Mouse (Mus musculus): ENCODE results near the gene Atoh8. TPM values are rescaled to one million over a fixed set of nuclear protein-coding genes. Genes with fewer than 3 reads are reported as not detected.

Gene Atoh8
- total RNA-seq, 2 experiments from 2014 or later = 0.22 to 0.51 TPM

DNA sequence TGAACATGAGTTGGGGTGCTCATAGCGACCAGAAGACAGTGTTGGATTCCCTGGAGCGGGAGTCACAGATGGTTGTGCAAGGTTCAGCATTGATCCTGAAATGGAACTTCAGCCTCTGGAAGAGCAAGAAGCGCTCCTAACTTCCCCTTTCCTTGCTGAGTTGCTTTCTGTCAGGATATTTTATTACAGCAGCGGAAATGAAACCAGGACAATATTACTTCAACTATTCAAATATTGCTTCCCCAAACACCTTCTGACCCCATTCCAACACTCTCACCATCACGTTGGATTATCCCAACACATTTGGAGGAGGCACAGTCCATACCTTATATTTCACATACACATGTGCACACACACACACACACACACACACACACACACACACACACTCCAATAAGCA, 73.6 kb downstream of the Atoh8 start:
- peak; percentile 41 for ATAC-seq (ENCODE audit: poor library complexity, severe bottlenecking)

DNA sequence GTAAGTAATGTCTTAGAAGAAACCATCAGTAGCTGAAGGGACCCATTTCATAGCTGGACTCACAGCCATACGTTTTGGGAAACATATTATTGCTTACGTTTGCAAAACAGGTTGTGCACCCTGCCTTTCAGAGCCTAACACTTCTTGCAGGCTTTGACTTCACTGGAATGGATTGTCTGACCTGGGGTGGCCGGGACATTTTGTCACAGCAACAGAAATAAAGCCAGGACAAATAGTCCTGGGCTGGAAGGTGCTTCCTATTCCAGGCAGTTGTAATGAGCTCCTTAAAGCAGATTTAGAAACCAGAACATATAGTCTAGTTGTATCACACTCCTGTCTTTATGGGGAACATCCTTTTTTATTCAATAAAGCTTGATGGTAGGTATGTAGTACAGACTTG, 74.4 kb downstream of the Atoh8 start:
- no peak for ATAC-seq (ENCODE audit: poor library complexity, severe bottlenecking)

DNA sequence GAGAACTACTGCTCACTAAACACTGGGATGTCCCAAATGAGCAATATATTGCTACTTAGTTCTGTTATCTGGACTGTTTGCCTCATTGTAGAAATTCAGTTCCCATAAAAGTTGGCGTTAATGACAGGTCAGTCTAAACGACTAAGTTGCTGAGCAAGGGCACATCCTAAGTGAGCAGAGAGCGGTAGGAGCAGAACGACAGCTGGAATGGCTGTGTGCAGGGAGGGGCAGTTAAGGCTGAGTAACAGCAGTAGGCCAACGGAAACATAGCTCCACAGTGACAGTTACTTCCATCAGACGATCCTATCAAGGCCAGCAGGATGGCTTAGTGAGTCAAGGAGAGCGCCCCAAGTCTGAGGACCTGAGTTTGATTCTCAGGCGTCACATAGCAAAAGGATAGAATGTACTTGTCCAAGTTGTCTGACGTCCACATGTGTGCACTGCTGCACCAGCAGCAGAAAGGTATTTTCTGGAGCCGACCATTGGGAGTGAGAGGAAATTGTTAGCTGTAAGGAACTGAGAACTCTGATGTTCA, 75.4 kb downstream of the Atoh8 start:
- ATAC-seq (ENCODE audit: poor library complexity, severe bottlenecking) = no peak

DNA sequence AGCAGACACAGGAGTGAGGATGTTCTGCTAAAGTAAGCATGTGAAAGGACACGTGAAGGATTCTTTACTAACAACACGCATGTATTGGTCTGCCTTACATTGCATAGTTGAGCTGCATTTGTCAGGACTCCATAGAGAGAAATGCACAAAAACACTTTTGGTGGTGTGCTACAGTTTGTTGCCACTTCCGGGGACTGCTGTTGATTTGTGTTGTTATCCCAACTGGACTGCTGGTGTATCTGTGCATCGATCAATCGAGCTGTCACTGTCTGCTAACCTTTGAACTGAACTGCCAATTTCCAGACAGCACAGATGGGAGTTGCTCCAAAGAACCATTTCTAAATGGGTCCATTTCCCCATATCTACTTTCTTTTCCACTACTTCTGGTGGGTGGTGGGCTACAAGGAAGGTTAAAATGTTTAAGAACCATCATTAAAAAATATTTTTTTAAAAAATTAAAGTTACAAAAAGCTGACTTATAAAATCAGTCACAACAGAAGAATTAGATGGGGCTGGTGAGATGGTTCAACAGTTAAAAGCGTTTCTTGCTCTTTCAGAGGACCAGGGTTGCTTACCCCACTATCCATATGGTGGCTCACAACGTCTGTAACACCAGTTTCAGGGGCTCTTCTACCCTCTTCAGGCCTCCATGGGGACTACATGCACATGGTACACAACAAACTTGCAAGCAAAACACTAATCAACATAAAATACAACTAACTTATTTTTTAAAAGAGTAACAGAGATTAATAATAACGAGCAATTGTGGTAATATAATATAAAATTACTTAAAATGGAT, 76.2 kb downstream of the Atoh8 start:
- no peak for ATAC-seq (ENCODE audit: poor library complexity, severe bottlenecking)

Other genes starting within 250 kb of the Atoh8 start
- gene St3gal5, start 138.0 kb downstream of the Atoh8 start, total RNA-seq (2015) = 57.9 and 69.2 TPM in 2 replicates
- gene St3gal5, start 138.0 kb downstream of the Atoh8 start, total RNA-seq (2017) = 73.5 and 121 TPM in 2 replicates
- gene Sftpb, start 69.0 kb upstream of the Atoh8 start, total RNA-seq (2015) = 0.60 TPM in 1 of 2 replicates, not detected in the other
- not detected in 2 replicates for gene Sftpb, start 69.0 kb upstream of the Atoh8 start, total RNA-seq (2017)
- gene Usp39, start 109.6 kb upstream of the Atoh8 start, total RNA-seq (2015) = 36.8 and 42.1 TPM in 2 replicates
- 71.7 and 77.1 TPM in 2 replicates for gene Usp39, start 109.6 kb upstream of the Atoh8 start, total RNA-seq (2017)
- 34.0 and 40.5 TPM in 2 replicates for gene 0610030E20Rik, start 111.7 kb upstream of the Atoh8 start, total RNA-seq (2015)
- 26.7 and 30.7 TPM in 2 replicates for gene 0610030E20Rik, start 111.7 kb upstream of the Atoh8 start, total RNA-seq (2017)
- 0.20 and 2.3 TPM in 2 replicates for gene Tmem150a, start 119.9 kb upstream of the Atoh8 start, total RNA-seq (2015)
- gene Tmem150a, start 119.9 kb upstream of the Atoh8 start, total RNA-seq (2017) = 0.26 and 0.45 TPM in 2 replicates
- gene Rnf181, start 131.4 kb upstream of the Atoh8 start, total RNA-seq (2015) = 69.3 and 70.0 TPM in 2 replicates
- gene Rnf181, start 131.4 kb upstream of the Atoh8 start, total RNA-seq (2017) = 49.5 and 52.1 TPM in 2 replicates
- 15.4 and 20.0 TPM in 2 replicates for gene Vamp5, start 144.9 kb upstream of the Atoh8 start, total RNA-seq (2015)
- gene Vamp5, start 144.9 kb upstream of the Atoh8 start, total RNA-seq (2017) = 6.5 and 12.4 TPM in 2 replicates
- 219 and 236 TPM in 2 replicates for gene Vamp8, start 155.1 kb upstream of the Atoh8 start, total RNA-seq (2015)
- gene Vamp8, start 155.1 kb upstream of the Atoh8 start, total RNA-seq (2017) = 199 and 241 TPM in 2 replicates
- gene Ggcx, start 178.7 kb upstream of the Atoh8 start, total RNA-seq (2015) = 5.6 and 7.8 TPM in 2 replicates
- 6.0 and 8.3 TPM in 2 replicates for gene Ggcx, start 178.7 kb upstream of the Atoh8 start, total RNA-seq (2017)
- gene Mat2a, start 204.0 kb upstream of the Atoh8 start, total RNA-seq (2015) = 181 and 183 TPM in 2 replicates
- 95.4 and 105 TPM in 2 replicates for gene Mat2a, start 204.0 kb upstream of the Atoh8 start, total RNA-seq (2017)

All from megakaryocyte, adult 5-6 weeks (primary cell).